Mouse (Mus musculus) G1E (cell line): ENCODE results near the gene Iqcf4. TPM values are rescaled to one million over a fixed set of nuclear protein-coding genes. Genes with fewer than 3 reads are reported as not detected.
"Not testable (repeated sequence)": the region's sequence is repeated elsewhere in the genome, so short reads cannot be mapped to it uniquely, and the experiment has no call there.

ENCODE experiments used
- ATAC-seq: 2 replicates; pipeline ENCODE4 v1.8.0; 2016; ENCODE audit warnings: mild to moderate bottlenecking; ENCODE audit not compliant: insufficient number of reproducible peaks, poor library complexity, low FRiP score, severe bottlenecking; ENCODE audit errors: extremely low read depth
- DNase-seq: peaks from one replicate; pipeline ENCODE4 v3.0.0; 2012; ENCODE audit warnings: low spot score
- H3K27me3 ChIP-seq: 2 replicates; pipeline ENCODE4 v1.6.1; 2012; ENCODE audit warnings: mild to moderate bottlenecking, low read length, inconsistent platforms; ENCODE audit not compliant: insufficient read depth
- H3K36me3 ChIP-seq: replicated peaks from 2 replicates; pipeline ENCODE3; 2012; ENCODE audit warnings: mild to moderate bottlenecking, inconsistent platforms
- H3K4me1 ChIP-seq: 2 replicates; pipeline ENCODE4 v1.6.1; 2012; ENCODE audit warnings: low read depth, low read length, inconsistent platforms, mixed read lengths; ENCODE audit not compliant: insufficient read depth
- H3K4me3 ChIP-seq: 2 replicates; pipeline ENCODE4 v1.5.1; 2012; ENCODE audit warnings: low read depth, mild to moderate bottlenecking, inconsistent platforms, low read length, moderate library complexity, mixed read lengths
- H3K9me3 ChIP-seq: replicated peaks from 2 replicates; pipeline ENCODE4 v1.6.1; 2012; ENCODE audit warnings: inconsistent platforms
- CTCF ChIP-seq: IDR thresholded peaks from 2 replicates; pipeline ENCODE4 v1.5.1; 2012; ENCODE audit warnings: low read depth, low read length, inconsistent platforms, mixed read lengths
- GATA1 ChIP-seq: IDR thresholded peaks from 2 replicates; pipeline ENCODE4 v1.6.1; 2012; ENCODE audit warnings: borderline replicate concordance, low read length, inconsistent platforms, mixed read lengths
- GATA2 ChIP-seq: IDR thresholded peaks from 2 replicates; pipeline ENCODE4 v1.6.1; 2012; ENCODE audit warnings: low read depth, low read length, inconsistent platforms, borderline replicate concordance
- POLR2AphosphoS5 ChIP-seq: IDR thresholded peaks from 2 replicates; pipeline ENCODE4 v1.6.1; 2012; ENCODE audit warnings: low read depth, low read length, inconsistent platforms; ENCODE audit not compliant: insufficient replicate concordance
- TAL1 ChIP-seq: conservative IDR thresholded peaks from 2 replicates; pipeline ENCODE4 v1.6.1; 2012; ENCODE audit warnings: low read depth, low read length, inconsistent platforms, mixed read lengths
- polyA plus RNA-seq: library from polyadenylated mRNA; stranded (reverse); fragments of >175 nt; gene quantifications from 2 replicates; pipeline ENCODE4 v1.2.3, GENCODE M21; 2012
- total RNA-seq, 2 experiments: library from RNA; stranded (forward) in 1 of 2; stranded (reverse) in 1 of 2; fragments of 200-1000 nt in 1 of 2; fragments of >200 nt in 1 of 2; fragmentation: Nextera tagmentation in 1 of 2; gene quantifications; 2 replicates each; pipeline ENCODE4 v1.2.3; 2014 to 2017

Gene Iqcf4
- total and polyA plus RNA-seq, 3 experiments: not detected

DNA sequence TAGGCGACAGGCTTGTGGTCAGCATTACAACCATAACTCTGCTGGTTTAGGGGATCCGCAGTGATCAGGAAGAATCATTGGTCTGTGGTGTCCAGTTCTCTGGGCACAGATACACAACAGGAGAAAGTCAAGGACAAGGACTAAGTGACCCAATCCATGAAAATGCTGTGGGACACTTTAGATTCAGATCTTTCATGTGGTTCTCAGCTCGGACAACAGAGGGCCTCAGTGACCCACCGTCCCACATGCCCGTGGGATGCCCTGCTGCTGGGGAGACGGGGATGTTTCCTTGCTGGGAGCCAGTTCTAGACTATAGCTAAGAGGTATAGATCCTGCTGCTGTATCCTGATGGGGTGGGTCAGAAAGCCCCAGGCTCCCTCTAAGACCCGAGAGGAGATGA lies 27.7 kb upstream of the Iqcf4 start:
- TF ChIP-seq GATA2 (no peak), GATA1 (no peak), TAL1 (no peak), CTCF (no peak), POLR2AphosphoS5 (no peak)

DNA sequence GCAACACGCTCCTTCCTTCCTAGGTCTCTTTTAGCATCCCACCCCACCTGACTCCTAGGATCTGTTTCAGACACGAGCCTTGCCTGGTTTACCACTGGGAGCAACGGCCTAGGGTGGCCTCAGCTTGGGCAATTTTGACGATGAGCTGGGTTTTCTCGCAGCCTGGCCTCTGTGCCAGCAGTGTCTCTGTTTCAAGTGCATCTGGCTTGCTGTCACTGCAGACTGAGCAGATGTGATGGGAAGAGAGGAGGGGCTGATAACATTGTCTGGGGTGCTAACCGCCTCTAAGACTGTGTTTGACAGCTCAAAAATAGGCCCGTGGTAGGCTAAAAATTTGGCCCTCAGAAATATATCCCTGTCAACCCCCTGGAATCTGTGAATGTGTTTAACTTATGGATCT lies 25.0 kb upstream of the Iqcf4 start:
- Histone ChIP-seq H3K9me3 (no peaks in the 10 kb centered on the region), H3K27me3 (peaks cover 10% of the 10 kb centered on the region), H3K4me1 (no peaks in the 10 kb centered on the region), H3K4me3 (no peak overlapping the region), H3K36me3 (no peaks in the 10 kb centered on the region)
- DNase-seq (no peak), ATAC-seq (no peak)
- TF ChIP-seq GATA2 (no peak), CTCF (no peak), GATA1 (no peak), TAL1 (no peak), POLR2AphosphoS5 (no peak)

More for the DNA sequence above, 27.7 kb upstream of the Iqcf4 start:
- Histone ChIP-seq H3K36me3 (no peaks in the 10 kb centered on the region), H3K4me1 (no peaks in the 10 kb centered on the region), H3K27me3 (peaks cover 8% of the 10 kb centered on the region), H3K9me3 (no peaks in the 10 kb centered on the region), H3K4me3 (no peak overlapping the region)
- DNase-seq (no peak), ATAC-seq (no peak)

GRCm38 (mm10) chr9:106595402-106595801 lies 24.6 kb upstream of the Iqcf4 start:
- not testable (repeated sequence) for H3K36me3 ChIP-seq, H3K9me3 ChIP-seq, H3K4me3 ChIP-seq, H3K4me1 ChIP-seq, ATAC-seq, H3K27me3 ChIP-seq, DNase-seq

DNA sequence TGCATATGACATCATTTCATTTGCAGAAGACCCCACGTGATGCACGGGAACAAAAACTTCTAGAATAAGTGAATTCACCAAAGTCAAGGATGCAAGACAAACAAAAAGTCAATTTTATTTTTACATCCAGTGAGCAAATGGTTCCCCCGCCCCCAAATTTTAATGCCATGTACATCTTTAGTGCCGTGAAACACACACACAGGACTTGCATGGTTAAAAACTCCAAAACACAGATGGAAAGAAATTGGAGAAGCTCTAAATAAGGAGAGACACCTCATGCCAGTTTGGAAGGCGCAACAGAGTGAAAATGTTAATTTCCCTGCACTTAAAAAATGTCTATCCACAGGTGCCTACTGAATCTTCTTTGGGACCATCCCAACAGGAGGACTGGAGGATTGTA lies 21.4 kb upstream of the Iqcf4 start:
- TF ChIP-seq CTCF (no peak), TAL1 (no peak), GATA1 (no peak), POLR2AphosphoS5 (no peak), GATA2 (no peak)
- DNase-seq (no peak), ATAC-seq (no peak)
- Histone ChIP-seq H3K9me3 (no peaks in the 10 kb centered on the region), H3K4me1 (no peaks in the 10 kb centered on the region), H3K36me3 (no peaks in the 10 kb centered on the region), H3K4me3 (no peak overlapping the region), H3K27me3 (peaks cover 5% of the 10 kb centered on the region)

GRCm38 (mm10) chr9:106582552-106582951 lies 11.8 kb upstream of the Iqcf4 start:
- H3K9me3 ChIP-seq: no peaks in the 10 kb centered on the region
- ATAC-seq (no peak), DNase-seq (no peak)
- H3K4me3 ChIP-seq: no peak overlapping the region
- H3K27me3 ChIP-seq: no peaks in the 10 kb centered on the region
- H3K36me3 ChIP-seq: no peaks in the 10 kb centered on the region
- TF ChIP-seq CTCF (no peak), GATA1 (no peak), GATA2 (no peak), POLR2AphosphoS5 (no peak), TAL1 (no peak)
- no peaks in the 10 kb centered on the region for H3K4me1 ChIP-seq

GRCm38 (mm10) chr9:106580016-106580415 lies 9.2 kb upstream of the Iqcf4 start:
- Histone ChIP-seq H3K9me3 (no peaks in the 10 kb centered on the region), H3K4me3 (no peak overlapping the region), H3K27me3 (peaks cover under 1% of the 10 kb centered on the region; the same call in 1 of the 2 replicates), H3K36me3 (no peaks in the 10 kb centered on the region), H3K4me1 (no peaks in the 10 kb centered on the region)
- ATAC-seq (no peak), DNase-seq (no peak)
- TF ChIP-seq POLR2AphosphoS5: no peak

GRCm38 (mm10) chr9:106576112-106576511 lies 5.3 kb upstream of the Iqcf4 start:
- Histone ChIP-seq H3K27me3 (peaks cover 9% of the 10 kb centered on the region), H3K36me3 (no peaks in the 10 kb centered on the region), H3K9me3 (no peaks in the 10 kb centered on the region), H3K4me1 (no peaks in the 10 kb centered on the region), H3K4me3 (no peak overlapping the region)
- no peak for DNase-seq
- TF ChIP-seq GATA2 (no peak), CTCF (no peak), POLR2AphosphoS5 (no peak), TAL1 (no peak), GATA1 (no peak)
- no peak for ATAC-seq
